Mouse (Mus musculus) cerebellum, adult (tissue): ENCODE results near the gene Ninl.
"Not testable (repeated sequence)": the region's sequence is repeated elsewhere in the genome, so short reads cannot be mapped to it uniquely, and the experiment has no call there.

ENCODE experiments used
- ATAC-seq: cut with Nextera tagmentation; 2 replicates; pipeline ENCODE4 v1.9.2; 2017; ENCODE audit warnings: mild to moderate bottlenecking, moderate library complexity, mixed read lengths; ENCODE audit not compliant: insufficient number of reproducible peaks, low FRiP score, low TSS enrichment

Gene Ninl

DNA sequence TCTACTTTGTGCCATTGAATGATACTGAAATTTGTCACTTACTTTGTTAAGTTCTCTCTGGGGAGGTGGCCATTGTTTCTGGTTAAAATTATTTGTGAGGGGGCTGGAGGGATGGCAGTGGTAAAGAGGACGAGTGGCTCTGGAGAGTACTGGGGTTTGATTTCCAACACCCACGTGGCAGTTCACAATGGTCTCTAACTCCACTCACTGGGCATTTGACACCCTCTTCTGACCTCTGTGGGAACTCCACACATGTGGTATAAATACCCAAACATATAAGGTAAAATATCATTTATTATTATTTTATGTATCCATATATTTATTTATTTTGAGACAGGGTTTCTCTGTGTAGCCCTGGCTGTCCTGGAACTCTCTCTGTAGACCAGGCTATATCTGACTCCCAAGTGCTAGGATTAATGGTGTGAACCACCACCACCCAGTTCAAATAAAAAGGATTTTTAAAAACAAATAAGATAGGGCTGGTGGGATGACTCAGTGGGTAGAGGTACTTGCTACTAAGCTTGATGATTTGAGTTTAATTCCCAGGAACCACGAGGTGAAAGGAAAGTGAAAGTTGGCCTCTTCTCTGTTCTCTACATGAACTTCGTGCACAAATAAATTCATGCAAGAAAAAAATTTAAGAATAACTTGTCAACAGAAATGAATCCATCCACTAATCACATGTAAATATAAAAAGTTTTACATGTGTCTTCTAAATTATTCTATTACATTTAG is 124.2 kb downstream of the Ninl start:
- no peak for ATAC-seq

DNA sequence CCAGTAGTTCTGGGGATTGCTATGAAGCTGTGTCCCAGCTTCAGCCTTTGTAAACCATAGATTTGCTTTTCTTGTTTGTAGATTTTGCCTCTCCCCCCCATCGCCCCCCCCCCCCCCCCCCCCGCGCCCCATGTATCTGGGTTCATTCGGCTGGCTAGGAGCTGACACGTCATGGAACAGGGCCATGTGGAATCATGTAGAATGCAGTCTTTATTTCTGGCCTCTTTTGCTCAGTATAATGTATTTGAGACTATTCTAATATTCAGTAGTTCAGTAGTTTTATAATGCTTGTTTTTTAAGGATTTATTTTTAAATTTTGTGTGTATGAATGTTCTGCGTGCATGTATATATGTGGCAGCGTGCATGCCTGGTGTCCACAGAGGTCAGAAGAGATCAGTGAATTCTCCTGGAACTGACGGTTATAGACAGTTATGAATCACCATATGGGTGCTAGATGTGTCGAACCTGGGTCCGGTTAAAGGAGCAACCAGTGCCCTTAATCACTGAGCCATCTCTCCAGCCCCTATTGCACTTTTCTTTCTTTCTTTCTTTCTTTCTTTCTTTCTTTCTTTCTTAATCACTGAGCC is 128.8 kb downstream of the Ninl start:
- ATAC-seq, result no peak

- peak; percentile 74 for ATAC-seq
Measured at GRCm38 (mm10) chr2:150909429-150910039, 129.6 kb downstream of the Ninl start.

GRCm38 (mm10) chr2:150908881-150909280 is 130.3 kb downstream of the Ninl start:
- not testable (repeated sequence) for ATAC-seq

GRCm38 (mm10) chr2:150904936-150905450 is 134.2 kb downstream of the Ninl start, which contains the start of gene Gins1:
Gene Gins1 (plus strand): TSS chr2:150905400.
- no peak; the same call in 1 of the 2 replicates for ATAC-seq

GRCm38 (mm10) chr2:150904272-150904935 is 134.8 kb downstream of the Ninl start, which contains the start of gene Abhd12:
Gene Abhd12 (minus strand): TSS chr2:150904741.
- ATAC-seq, result peak; percentile 96

DNA sequence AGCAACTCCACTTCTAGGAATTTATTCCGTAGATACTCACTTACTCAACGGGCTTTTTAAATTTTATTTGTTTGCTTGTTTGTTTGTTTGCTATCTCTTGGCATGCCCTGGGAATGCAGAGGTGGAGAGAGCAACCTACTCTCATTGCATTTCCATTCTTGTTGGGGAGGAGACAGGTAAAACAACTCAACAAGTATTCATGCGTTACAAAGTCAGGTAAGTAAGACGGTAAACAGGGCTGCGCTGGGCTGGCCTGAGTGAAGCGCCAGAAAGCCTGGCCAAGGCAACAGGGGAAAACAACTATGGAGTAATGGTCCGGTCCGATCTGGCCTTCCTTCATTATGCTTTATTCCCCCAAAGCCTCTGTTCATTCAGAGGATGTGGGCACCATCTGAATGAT is 136.8 kb downstream of the Ninl start:
- ATAC-seq, result no peak

- ATAC-seq, result no peak
Measured at GRCm38 (mm10) chr2:150900341-150900740, 138.8 kb downstream of the Ninl start.

DNA sequence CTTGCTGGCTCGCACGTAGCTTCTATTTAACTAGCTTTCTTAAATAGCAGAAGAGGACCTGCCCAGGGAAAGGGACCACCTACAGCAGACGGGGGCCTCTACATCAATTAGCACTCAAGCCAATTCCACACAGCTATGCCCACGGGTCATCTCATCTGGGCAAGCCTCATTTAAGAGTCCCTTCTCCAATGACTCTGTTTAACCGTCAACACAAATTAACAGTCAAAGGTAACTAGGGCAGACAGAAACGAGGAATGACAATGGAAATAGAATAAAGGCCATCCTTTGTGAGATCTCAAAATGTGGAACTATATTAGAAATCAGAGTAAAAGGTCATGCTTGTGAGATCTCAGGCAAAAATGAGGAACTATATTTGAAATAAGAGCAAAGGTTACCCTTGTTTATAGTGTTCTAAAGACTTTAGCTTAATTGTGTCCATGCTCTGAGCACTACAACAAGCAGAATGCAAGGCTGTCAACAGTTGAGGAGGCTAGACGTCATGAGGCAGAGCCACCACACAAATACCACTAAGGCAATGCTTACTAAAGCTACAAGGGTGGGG is 143.4 kb downstream of the Ninl start:
- ATAC-seq, result no peak

- ATAC-seq, result no peak
Measured at GRCm38 (mm10) chr2:150894617-150895267, 144.4 kb downstream of the Ninl start.

- no peak for ATAC-seq
Measured at GRCm38 (mm10) chr2:150887370-150887769, 151.8 kb downstream of the Ninl start.

GRCm38 (mm10) chr2:150886315-150886714 is 152.9 kb downstream of the Ninl start:
- ATAC-seq, result no peak

DNA sequence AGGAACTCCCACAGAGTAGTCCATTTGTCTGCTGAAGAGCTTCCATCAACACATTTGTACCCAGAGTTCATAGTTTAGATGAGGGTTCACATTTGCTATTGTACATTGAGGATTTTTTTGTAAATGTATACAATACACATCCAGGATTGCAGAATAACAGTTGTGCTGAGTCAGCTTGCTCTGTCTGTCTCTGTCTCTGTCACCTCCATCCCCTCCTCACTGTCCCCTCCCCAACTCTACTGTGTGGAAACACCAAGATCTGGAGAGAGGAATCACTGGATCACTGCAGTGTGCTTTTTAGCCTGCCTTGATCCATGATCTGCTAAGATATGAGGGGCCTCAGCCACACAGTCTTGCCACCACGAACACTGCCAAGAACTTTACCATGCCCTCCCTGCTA is 153.4 kb downstream of the Ninl start:
- no peak for ATAC-seq

DNA sequence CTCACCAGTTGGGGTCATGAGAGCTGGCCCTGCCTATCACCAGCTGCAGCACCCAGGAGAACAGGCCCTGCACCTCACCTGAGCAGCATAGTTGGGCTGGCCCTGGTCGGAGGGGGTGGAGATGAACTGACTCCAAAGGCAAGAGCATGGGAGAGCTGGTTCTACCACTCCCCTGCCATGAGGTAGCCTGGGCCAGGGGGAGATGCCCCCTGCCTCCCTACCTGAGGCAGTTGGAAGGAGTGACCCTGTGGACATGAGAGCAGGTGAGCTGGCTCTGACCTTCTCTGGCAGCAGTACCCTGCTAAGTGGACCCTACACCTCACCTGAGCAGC is 154.4 kb downstream of the Ninl start:
- peak; percentile 15; the same call in 1 of the 2 replicates for ATAC-seq
